Mouse (Mus musculus): ENCODE results near the gene Olfr853.

Olfr853 gene

DNA sequence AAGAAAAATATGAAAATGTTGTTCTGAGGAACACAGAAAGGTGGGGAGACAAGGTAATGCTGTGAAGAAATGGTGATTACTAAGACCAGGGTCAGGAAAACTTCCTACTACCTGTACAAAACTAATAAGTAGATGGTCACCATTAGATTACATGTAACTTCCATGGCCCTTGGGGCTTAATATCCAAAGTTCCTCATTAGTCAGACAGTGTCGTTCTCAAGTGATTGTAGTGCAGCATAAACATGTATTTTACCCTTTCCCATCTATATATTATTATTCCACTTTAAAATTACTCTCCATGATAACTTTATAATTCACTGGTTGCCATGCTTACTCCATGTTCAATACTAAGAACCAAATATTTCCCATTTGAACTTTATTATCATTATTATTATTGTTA lies at the start of gene Olfr853:
Gene Olfr853, minus strand, starts transcription at position 101 of the 400 bp plus-strand sequence.
- no peak for DNase-seq (ENCODE audit: low spot score)

DNA sequence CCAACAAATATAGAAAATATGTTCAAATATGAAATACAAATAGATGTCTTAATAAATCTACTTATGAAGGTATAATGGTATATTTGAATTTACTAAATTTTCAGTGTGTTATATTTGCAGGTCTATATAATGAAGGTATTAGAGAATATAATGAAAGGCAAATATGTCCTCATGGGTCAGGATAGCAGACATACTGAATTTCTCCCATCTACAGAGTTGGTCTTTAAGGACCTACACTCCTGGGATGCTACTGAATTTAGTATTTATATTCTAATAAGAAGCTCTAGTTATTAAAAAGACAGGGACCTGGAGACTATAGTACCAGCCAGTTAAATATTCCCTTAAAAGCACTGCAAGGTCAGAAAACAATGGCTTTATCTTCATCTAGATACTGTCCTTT lies 41.4 kb upstream of the Olfr853 start, which contains the start of gene Olfr855:
Gene Olfr855, plus strand, starts transcription at position 301 of the 400 bp plus-strand sequence.
- no peak for DNase-seq (ENCODE audit: low spot score)

DNA sequence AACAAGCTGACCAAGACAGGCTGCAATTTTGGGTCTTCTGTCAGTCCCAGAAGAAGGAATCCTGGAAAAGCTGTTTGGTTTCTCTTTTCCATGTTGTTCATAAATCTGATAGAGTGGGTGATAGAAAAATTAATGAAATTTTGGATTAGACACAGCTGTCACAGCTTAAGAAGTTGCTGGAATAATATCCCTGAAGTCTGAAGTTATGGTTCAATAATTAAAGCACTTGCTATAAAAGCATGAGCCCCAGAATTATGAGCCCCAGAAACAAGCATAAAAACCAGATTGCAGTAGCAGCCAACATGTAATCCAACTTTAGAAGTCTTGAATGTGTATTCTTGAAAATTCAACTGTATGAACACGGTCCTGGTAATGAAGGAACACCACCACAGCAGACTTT lies 26.4 kb upstream of the Olfr853 start, which contains the start of gene Olfr854:
Gene Olfr854, minus strand, starts transcription at position 101 of the 400 bp plus-strand sequence.
- no peak for DNase-seq (ENCODE audit: low spot score)

DNA sequence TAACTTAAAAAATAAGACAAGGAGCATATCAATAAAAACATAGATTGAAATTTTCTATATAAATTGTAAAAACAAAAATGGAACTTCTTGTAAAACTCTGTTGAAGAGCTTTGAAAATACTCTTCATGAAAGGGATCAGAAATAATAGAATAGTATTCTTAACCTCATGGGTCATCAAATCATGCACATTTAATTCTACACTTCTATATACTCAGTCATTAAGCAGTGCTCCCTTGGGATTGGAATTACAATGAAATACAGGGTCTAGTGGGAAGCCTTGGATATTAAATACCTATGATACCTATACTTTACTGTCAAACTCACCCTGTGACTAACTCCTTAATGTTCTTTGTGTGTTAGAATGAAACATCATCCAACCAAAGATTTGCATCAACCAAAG lies 47.9 kb downstream of the Olfr853 start, which contains the start of gene Olfr851:
Gene Olfr851, plus strand, starts transcription at position 301 of the 400 bp plus-strand sequence.
- no peak for DNase-seq (ENCODE audit: low spot score)
